Mouse (Mus musculus) limb, embryonic 14.5 days (tissue): ENCODE data around the gene Tdrd3. TPM values are rescaled to one million over a fixed set of nuclear protein-coding genes. Genes with fewer than 3 reads are reported as not detected.

Experiments
- ATAC-seq: fragments of 200-750 bp; cut with Nextera tagmentation; 2 replicates; pipeline ENCODE4 v1.8.0; 2017; ENCODE audit warnings: low read depth, moderate number of reproducible peaks, moderate TSS enrichment; ENCODE audit not compliant: low FRiP score
- DNase-seq: peaks from one replicate; pipeline ENCODE4 v3.0.0-alpha.2; 2015; ENCODE audit warnings: low spot score
- H3K27ac ChIP-seq: fragments of 300-500 bp; sonication (generic); replicated peaks from 2 replicates; pipeline ENCODE4 v1.5.1; 2014; ENCODE audit warnings: low read depth, mild to moderate bottlenecking, low read length, moderate library complexity, mixed read lengths
- H3K27me3 ChIP-seq: fragments of 300-500 bp; sonication (generic); 2 replicates; pipeline ENCODE4 v1.6.1; 2014; ENCODE audit warnings: low read length, mixed read lengths; ENCODE audit not compliant: control insufficient read depth, insufficient read depth
- H3K36me3 ChIP-seq: fragments of 300-500 bp; sonication (generic); 2 replicates; pipeline ENCODE4 v1.6.1; 2014; ENCODE audit warnings: mild to moderate bottlenecking, low read length, moderate library complexity, mixed read lengths; ENCODE audit not compliant: control insufficient read depth, insufficient read depth
- H3K4me1 ChIP-seq: fragments of 300-500 bp; sonication (generic); 2 replicates; pipeline ENCODE4 v1.6.1; 2014; ENCODE audit warnings: antibody characterized with exemption, low read length, mixed read lengths; ENCODE audit not compliant: control insufficient read depth, insufficient read depth
- H3K4me2 ChIP-seq: fragments of 300-500 bp; sonication (generic); replicated peaks from 2 replicates; pipeline ENCODE4 v1.6.1; 2014; ENCODE audit warnings: low read depth, mild to moderate bottlenecking, low read length, moderate library complexity; ENCODE audit not compliant: severe bottlenecking
- H3K4me3 ChIP-seq: fragments of 300-500 bp; sonication (generic); replicated peaks from 2 replicates; pipeline ENCODE4 v1.5.1; 2014; ENCODE audit warnings: low read length
- H3K9ac ChIP-seq: fragments of 300-500 bp; sonication (generic); 2 replicates; pipeline ENCODE4 v1.6.1; 2014; ENCODE audit warnings: mild to moderate bottlenecking, low read depth, low read length, moderate library complexity; ENCODE audit not compliant: severe bottlenecking
- H3K9me3 ChIP-seq: fragments of 300-500 bp; sonication (generic); 2 replicates; pipeline ENCODE4 v1.6.1; 2016; ENCODE audit warnings: low read length; ENCODE audit not compliant: control insufficient read depth
- POLR2A ChIP-seq: fragments of 200-500 bp; IDR thresholded peaks from 2 replicates; pipeline ENCODE4 v1.8.0; 2012; ENCODE audit warnings: inconsistent platforms, mild to moderate bottlenecking, moderate library complexity, borderline replicate concordance; ENCODE audit not compliant: insufficient read depth, insufficient read length; ENCODE audit errors: extremely low read depth
- WGBS: fragments of 180-500 bp; shearing (Covaris S2); extraction: QIAGEN DNeasy Blood & Tissue Kit; methylation state at CpG from one replicate; pipeline ENCODE4 v1.1.7; 2014; 5-methylcytosine and 5-hydroxymethylcytosine counted together
- polyA plus RNA-seq, 2 experiments: library from polyadenylated mRNA; depleted of rRNA in 1 of 2; stranded (reverse) in 1 of 2; unstranded in 1 of 2; fragments of >200 nt; fragmentation: Nextera tagmentation in 1 of 2; extraction: Ambion mirVana in 1 of 2; gene quantifications; 2 replicates each; pipeline versions ENCODE4 v1.2.1 to v1.2.3; 2012 to 2014

Tdrd3 gene
- polyA plus RNA-seq, 2 experiments, result 37.3 to 39.1 TPM

DNA sequence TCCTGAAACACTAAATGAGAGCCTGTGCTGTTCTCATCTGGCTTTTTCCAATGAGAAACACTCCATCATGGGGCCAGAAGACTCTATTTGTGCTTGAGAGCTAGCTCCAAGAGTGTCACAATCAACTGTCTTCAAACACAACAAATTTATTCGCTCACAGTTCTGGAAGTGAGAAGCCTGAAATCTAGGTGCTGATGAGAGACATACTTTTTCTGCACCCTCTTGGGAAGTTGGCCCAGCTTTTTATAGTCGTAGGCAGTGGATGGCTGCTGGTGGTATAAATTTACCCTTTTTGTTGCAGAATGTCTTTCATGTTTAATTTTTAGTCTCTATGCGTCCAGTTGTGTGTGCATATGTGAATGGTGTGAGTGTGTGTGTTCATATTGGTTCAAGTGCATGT, 166.2 kb downstream of the Tdrd3 start:
- Histone ChIP-seq H3K36me3 (no peaks in the 10 kb centered on the region), H3K4me1 (no peaks in the 10 kb centered on the region), H3K9ac (no peak overlapping the region), H3K27ac (no peak overlapping the region), H3K4me2 (no peak overlapping the region), H3K27me3 (no peaks in the 10 kb centered on the region), H3K9me3 (no peaks in the 10 kb centered on the region), H3K4me3 (no peak overlapping the region)
- 90% methylated on average over 3 of the region's 3 CpGs for WGBS
- DNase-seq (no peak), ATAC-seq (no peak)
- TF ChIP-seq POLR2A, result no peak
